Mouse (Mus musculus) MEL (cell line): ENCODE data around the gene Erfe. TPM values are rescaled to one million over a fixed set of nuclear protein-coding genes. Genes with fewer than 3 reads are reported as not detected.

Experiments
- DNase-seq: peaks from one replicate; pipeline ENCODE4 v3.0.0; 2011; ENCODE audit warnings: low read depth, low spot score
- H3K27ac ChIP-seq: 2 replicates; pipeline ENCODE4 v1.5.1; 2012; ENCODE audit warnings: low read depth, mild to moderate bottlenecking, control low read depth, low read length, moderate library complexity; ENCODE audit not compliant: control insufficient read depth
- H3K27me3 ChIP-seq, 2 experiments: fragments of 150-350 bp in 1 of 2; sonication (generic) in 1 of 2; 2 replicates each; pipeline ENCODE4 v1.6.1; 2012; ENCODE audit warnings: low read length in 2 of 2, mild to moderate bottlenecking in 2 of 2, improper control_type of control experiment in 1 of 2, moderate library complexity in 1 of 2; ENCODE audit not compliant: insufficient read depth in 2 of 2, control insufficient read depth in 1 of 2
- H3K36me3 ChIP-seq, 2 experiments: 2 replicates each; pipeline ENCODE4 v1.6.1; 2012 to 2014; ENCODE audit warnings: low read length in 2 of 2, improper control_type of control experiment in 1 of 2, inconsistent platforms in 1 of 2, mild to moderate bottlenecking in 1 of 2; ENCODE audit not compliant: insufficient read depth in 2 of 2, control insufficient read depth in 1 of 2
- H3K4me1 ChIP-seq, 2 experiments: fragments of 150-350 bp in 1 of 2; sonication (generic) in 1 of 2; 2 replicates each; pipeline ENCODE4 v1.6.1; 2012; ENCODE audit warnings: low read length in 2 of 2, improper control_type of control experiment in 1 of 2, mild to moderate bottlenecking in 1 of 2; ENCODE audit not compliant: insufficient read depth in 2 of 2, control insufficient read depth in 1 of 2
- H3K4me3 ChIP-seq, 2 experiments: fragments of 150-350 bp in 1 of 2; sonication (generic) in 1 of 2; 2 replicates each; pipeline ENCODE4 v1.5.1; 2012; ENCODE audit warnings: low read depth in 2 of 2, low read length in 2 of 2, mild to moderate bottlenecking in 2 of 2, moderate library complexity in 2 of 2, control low read depth in 1 of 2, improper control_type of control experiment in 1 of 2; ENCODE audit not compliant: control insufficient read depth in 1 of 2, insufficient read depth in 1 of 2
- H3K79me2 ChIP-seq: 2 replicates; pipeline ENCODE4 v1.6.1; 2012; ENCODE audit warnings: mild to moderate bottlenecking, low read length, moderate library complexity; ENCODE audit not compliant: control insufficient read depth, poor library complexity, insufficient read depth
- H3K9ac ChIP-seq: 2 replicates; pipeline ENCODE4 v1.6.1; 2012; ENCODE audit warnings: low read depth, mild to moderate bottlenecking, control low read depth, low read length, moderate library complexity; ENCODE audit not compliant: control insufficient read depth, poor library complexity, severe bottlenecking
- H3K9me3 ChIP-seq: fragments of 150-350 bp; sonication (generic); replicated peaks from 2 replicates; pipeline ENCODE4 v1.6.1; 2012; ENCODE audit warnings: mild to moderate bottlenecking, low read length, improper control_type of control experiment, moderate library complexity; ENCODE audit not compliant: insufficient read depth
- BHLHE40 ChIP-seq: IDR thresholded peaks from 2 replicates; pipeline ENCODE4 v1.6.1; 2012; ENCODE audit warnings: low read depth, mild to moderate bottlenecking, inconsistent platforms, low read length, improper control_type of control experiment, borderline replicate concordance
- CHD1 ChIP-seq: IDR thresholded peaks from 2 replicates; pipeline ENCODE4 v1.6.1; 2012; ENCODE audit warnings: low read depth, mild to moderate bottlenecking, inconsistent platforms, low read length, improper control_type of control experiment
- E2F4 ChIP-seq: IDR thresholded peaks from 2 replicates; pipeline ENCODE4 v1.6.1; 2011; ENCODE audit warnings: low read depth, low read length, improper control_type of control experiment, borderline replicate concordance
- ELF1 ChIP-seq: IDR thresholded peaks from 2 replicates; pipeline ENCODE4 v1.6.1; 2014; ENCODE audit warnings: low read depth, mild to moderate bottlenecking, inconsistent platforms, low read length, improper control_type of control experiment, moderate library complexity
- EP300 ChIP-seq, 2 experiments: IDR thresholded peaks; 2 replicates each; pipeline ENCODE4 v1.6.1; 2011; ENCODE audit warnings: improper control_type of control experiment in 2 of 2, low read length in 2 of 2, low read depth in 1 of 2, mild to moderate bottlenecking in 1 of 2
- ETS1 ChIP-seq: IDR thresholded peaks from 2 replicates; pipeline ENCODE4 v1.6.1; 2012; ENCODE audit warnings: low read depth, mild to moderate bottlenecking, inconsistent platforms, low read length, improper control_type of control experiment, moderate library complexity
- GABPA ChIP-seq: IDR thresholded peaks from 2 replicates; pipeline ENCODE4 v1.6.1; 2012; ENCODE audit warnings: low read depth, mild to moderate bottlenecking, inconsistent platforms, low read length, improper control_type of control experiment, moderate library complexity
- HCFC1 ChIP-seq: IDR thresholded peaks from 2 replicates; pipeline ENCODE4 v1.6.1; 2012; ENCODE audit warnings: low read depth, mild to moderate bottlenecking, inconsistent platforms, low read length, improper control_type of control experiment, moderate library complexity
- KAT2A ChIP-seq: conservative IDR thresholded peaks from 2 replicates; pipeline ENCODE4 v1.6.1; 2012; ENCODE audit warnings: low read depth, low read length, improper control_type of control experiment, inconsistent platforms
- MAFK ChIP-seq: IDR thresholded peaks from 2 replicates; pipeline ENCODE4 v1.6.1; 2011; ENCODE audit warnings: low read depth, mild to moderate bottlenecking, low read length, improper control_type of control experiment, borderline replicate concordance
- MAZ ChIP-seq: IDR thresholded peaks from 2 replicates; pipeline ENCODE4 v1.6.1; 2012; ENCODE audit warnings: low read depth, mild to moderate bottlenecking, inconsistent platforms, low read length, improper control_type of control experiment
- MYC ChIP-seq: IDR thresholded peaks from 2 replicates; pipeline ENCODE4 v1.6.1; 2011; ENCODE audit warnings: low read depth, mild to moderate bottlenecking, low read length, improper control_type of control experiment, moderate library complexity
- NELFE ChIP-seq: IDR thresholded peaks from 2 replicates; pipeline ENCODE4 v1.6.1; 2011; ENCODE audit warnings: low read depth, low read length, improper control_type of control experiment
- NRF1 ChIP-seq: IDR thresholded peaks from 2 replicates; pipeline ENCODE4 v1.6.1; 2014; ENCODE audit warnings: low read depth, mild to moderate bottlenecking, inconsistent platforms, low read length, improper control_type of control experiment, moderate library complexity; ENCODE audit not compliant: poor library complexity, insufficient read depth, severe bottlenecking
- POLR2A ChIP-seq, 2 experiments: IDR thresholded peaks; 2 replicates each; pipeline ENCODE4 v1.6.1; 2011 to 2012; ENCODE audit warnings: low read length in 2 of 2, mild to moderate bottlenecking in 2 of 2, control low read depth in 1 of 2, improper control_type of control experiment in 1 of 2, low read depth in 1 of 2, moderate library complexity in 1 of 2; ENCODE audit not compliant: control insufficient read depth in 1 of 2, insufficient read depth in 1 of 2, poor library complexity in 1 of 2
- POLR2AphosphoS2 ChIP-seq: IDR thresholded peaks from 2 replicates; pipeline ENCODE4 v1.6.1; 2011; ENCODE audit warnings: low read length, improper control_type of control experiment
- RAD21 ChIP-seq: IDR thresholded peaks from 2 replicates; pipeline ENCODE4 v1.6.1; 2011; ENCODE audit warnings: mild to moderate bottlenecking, low read depth, low read length, improper control_type of control experiment
- SIN3A ChIP-seq: IDR thresholded peaks from 2 replicates; pipeline ENCODE4 v1.6.1; 2012; ENCODE audit warnings: low read length, improper control_type of control experiment, inconsistent platforms
- TAL1 ChIP-seq: IDR thresholded peaks from 2 replicates; pipeline ENCODE4 v1.6.1; 2012; ENCODE audit warnings: mild to moderate bottlenecking, inconsistent platforms, low read length, moderate library complexity, mixed read lengths
- TCF12 ChIP-seq: IDR thresholded peaks from 2 replicates; pipeline ENCODE4 v1.6.1; 2014; ENCODE audit warnings: low read depth, mild to moderate bottlenecking, inconsistent platforms, low read length, improper control_type of control experiment, moderate library complexity
- UBTF ChIP-seq: IDR thresholded peaks from 2 replicates; pipeline ENCODE4 v1.6.1; 2012; ENCODE audit warnings: low read depth, mild to moderate bottlenecking, inconsistent platforms, low read length, improper control_type of control experiment, moderate library complexity, borderline replicate concordance; ENCODE audit not compliant: insufficient read depth
- USF1 ChIP-seq: IDR thresholded peaks from 2 replicates; pipeline ENCODE4 v1.6.1; 2014; ENCODE audit warnings: low read depth, mild to moderate bottlenecking, inconsistent platforms, low read length, improper control_type of control experiment, moderate library complexity
- USF2 ChIP-seq, 2 experiments: IDR thresholded peaks; 2 replicates each; pipeline ENCODE4 v1.6.1; 2011 to 2012; ENCODE audit warnings: improper control_type of control experiment in 2 of 2, low read length in 2 of 2, borderline replicate concordance in 1 of 2, inconsistent platforms in 1 of 2, low read depth in 1 of 2, mild to moderate bottlenecking in 1 of 2; ENCODE audit not compliant: insufficient read depth in 1 of 2
- ZC3H11A ChIP-seq: IDR thresholded peaks from 2 replicates; pipeline ENCODE4 v1.6.1; 2012; ENCODE audit warnings: low read depth, mild to moderate bottlenecking, inconsistent platforms, low read length, improper control_type of control experiment
- ZKSCAN1 ChIP-seq: IDR thresholded peaks from 2 replicates; pipeline ENCODE4 v1.6.1; 2012; ENCODE audit warnings: low read depth, mild to moderate bottlenecking, inconsistent platforms, low read length, improper control_type of control experiment, moderate library complexity
- ZMIZ1 ChIP-seq: IDR thresholded peaks from 2 replicates; pipeline ENCODE4 v1.6.1; 2012; ENCODE audit warnings: low read depth, mild to moderate bottlenecking, inconsistent platforms, low read length, improper control_type of control experiment, moderate library complexity
- ZNF384 ChIP-seq: IDR thresholded peaks from 2 replicates; pipeline ENCODE4 v1.6.1; 2012; ENCODE audit warnings: low read depth, mild to moderate bottlenecking, inconsistent platforms, low read length, improper control_type of control experiment
- polyA plus RNA-seq, 2 experiments: library from polyadenylated mRNA; stranded (reverse) in 1 of 2; unstranded in 1 of 2; fragments of >175 nt in 1 of 2; fragments of >200 nt in 1 of 2; gene quantifications; 2 replicates each; pipeline versions ENCODE4 v1.2.1 to v1.2.4; 2012; ENCODE audit warnings: low replicate concordance in 2 of 2, low read depth in 1 of 2; ENCODE audit not compliant: insufficient read length in 2 of 2, insufficient read depth in 1 of 2, missing spikeins in 1 of 2
- total RNA-seq: library from RNA; depleted of rRNA; stranded (reverse); fragments of 300-350 nt; gene quantifications from 2 replicates; pipeline ENCODE4 v1.2.3, GENCODE M21; 2012

The Erfe gene
- total and polyA plus RNA-seq, 3 experiments, result 4.6 to 9.1 TPM; not detected in 1

DNA sequence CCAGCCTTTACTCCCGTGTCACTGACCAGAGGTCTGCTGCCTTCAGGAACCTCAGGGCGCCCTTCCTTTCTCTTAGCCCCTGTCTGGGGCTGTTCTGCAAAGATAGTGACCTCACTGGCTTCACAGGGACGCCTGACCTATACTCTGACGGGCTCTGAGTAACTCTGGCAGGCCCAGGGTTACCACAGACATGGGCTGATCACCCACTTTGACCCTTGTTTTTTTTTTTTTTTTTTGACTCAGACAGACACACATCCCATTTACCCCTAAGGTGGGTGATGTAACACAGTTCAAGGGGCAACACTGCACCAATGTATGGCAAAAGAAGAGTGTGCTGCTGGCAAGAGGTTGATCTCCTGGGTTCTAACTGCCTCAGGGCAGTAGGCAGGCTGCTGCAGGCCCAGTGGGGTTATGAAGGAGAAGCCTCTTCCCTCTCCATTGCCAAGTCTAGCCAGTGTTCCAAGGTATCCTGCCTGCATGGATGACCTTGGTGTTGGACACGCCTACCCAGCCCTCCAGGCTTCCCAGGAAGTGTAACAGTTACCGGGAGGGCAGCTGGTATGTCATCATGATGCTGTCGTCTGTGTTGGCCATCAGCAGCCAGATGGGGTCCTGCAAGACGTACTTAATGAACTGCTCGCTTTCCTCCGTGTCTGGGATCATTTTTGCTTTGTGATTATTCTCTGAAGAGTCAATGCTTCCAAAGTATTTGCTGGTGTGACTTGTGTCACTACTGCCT, 53.8 kb downstream of the Erfe start:
- no peaks in the 10 kb centered on the region for H3K4me1 ChIP-seq
- no peak overlapping the region for H3K9ac ChIP-seq
- no peaks in the 10 kb centered on the region for H3K79me2 ChIP-seq
- DNase-seq, result no peak
- no peak overlapping the region for H3K27ac ChIP-seq
- TF ChIP-seq TAL1, result no peak
- no peak for TF ChIP-seq UBTF
- TF ChIP-seq MAZ, result no peak
- TF ChIP-seq EP300 (IDR thresholded peaks at IDR 0.05; ENCODE audit: low read depth in 1 of 2, low read length in 2 of 2), result no peak
- no peak for TF ChIP-seq ZC3H11A
- no peak for TF ChIP-seq ZMIZ1
- TF ChIP-seq ZKSCAN1, result no peak
- no peak for TF ChIP-seq ETS1
- no peak for TF ChIP-seq MAFK
- no peak for TF ChIP-seq NRF1
- no peak for TF ChIP-seq NELFE
- TF ChIP-seq HCFC1, result no peak
- no peak for TF ChIP-seq E2F4
- no peak for TF ChIP-seq ZNF384
- no peak for TF ChIP-seq SIN3A
- no peak for TF ChIP-seq CHD1
- no peak for TF ChIP-seq GABPA
- no peak for TF ChIP-seq RAD21
- TF ChIP-seq USF2 (IDR thresholded peaks at IDR 0.05; ENCODE audit: borderline replicate concordance in 1 of 2, insufficient read depth in 1 of 2, low read depth in 1 of 2, low read length in 2 of 2), result no peak
- H3K36me3 ChIP-seq, result no peaks in the 10 kb centered on the region; a peak in 1 of 4 replicates
- no peaks in the 10 kb centered on the region for H3K27me3 ChIP-seq
- H3K4me3 ChIP-seq, result no peak overlapping the region
- no peaks in the 10 kb centered on the region for H3K9me3 ChIP-seq

- no peak overlapping the region for H3K9ac ChIP-seq
- no peaks in the 10 kb centered on the region for H3K27me3 ChIP-seq
- no peak for DNase-seq
- no peak overlapping the region for H3K27ac ChIP-seq
- TF ChIP-seq ZKSCAN1 (no peak), POLR2A (IDR thresholded peaks at IDR 0.05; ENCODE audit: control insufficient read depth in 1 of 2, insufficient read depth in 1 of 2, low read depth in 1 of 2, low read length in 2 of 2, poor library complexity in 1 of 2) (no peak), GABPA (no peak), KAT2A (no peak), MYC (no peak), TCF12 (no peak), BHLHE40 (no peak), POLR2AphosphoS2 (no peak), USF1 (no peak), ELF1 (no peak), USF2 (IDR thresholded peaks at IDR 0.05; ENCODE audit: borderline replicate concordance in 1 of 2, insufficient read depth in 1 of 2, low read depth in 1 of 2, low read length in 2 of 2) (no peak), ZC3H11A (no peak), MAFK (no peak), RAD21 (no peak), ETS1 (no peak), HCFC1 (no peak), CHD1 (no peak)
- no peaks in the 10 kb centered on the region for H3K4me1 ChIP-seq
- no peaks in the 10 kb centered on the region for H3K9me3 ChIP-seq
- no peaks in the 10 kb centered on the region; a peak in 1 of 4 replicates for H3K36me3 ChIP-seq
- H3K79me2 ChIP-seq, result no peaks in the 10 kb centered on the region
- no peak overlapping the region for H3K4me3 ChIP-seq
Observed at GRCm38 (mm10) chr1:91420601-91421065, 54.4 kb downstream of the Erfe start.
